Mouse (Mus musculus) urinary bladder, postnatal 25 days (tissue): Measurements from ENCODE around the gene Rrp36.

ENCODE experiments used
- DNase-seq: peaks from one replicate; pipeline ENCODE4 v3.0.0; 2022; ENCODE audit warnings: low spot score

Gene Rrp36

GRCm38 (mm10) chr17:46685913-46686312 is 11.8 kb upstream of the Rrp36 start:
- DNase-seq, result no peak

- DNase-seq, result no peak
These were observed 8.7 kb upstream of the Rrp36 start for GRCm38 (mm10) chr17:46682654-46683389.

GRCm38 (mm10) chr17:46681466-46682118 is 7.4 kb upstream of the Rrp36 start:
- DNase-seq, result no peak

- peak; percentile 94 for DNase-seq
These were observed 6.7 kb upstream of the Rrp36 start, which contains the start of gene Klhdc3 for GRCm38 (mm10) chr17:46680760-46681373. TSS of gene Klhdc3 (minus strand) at chr17:46680914.

- peak; percentile 55 for DNase-seq
These were observed 5.9 kb upstream of the Rrp36 start for GRCm38 (mm10) chr17:46679843-46680759.

- DNase-seq, result no peak
These were observed 4.8 kb upstream of the Rrp36 start for GRCm38 (mm10) chr17:46678911-46679310.

- DNase-seq, result no peak
These were observed 4.3 kb upstream of the Rrp36 start, which contains the start of gene Mea1 for GRCm38 (mm10) chr17:46678416-46678815. TSS of gene Mea1 (plus strand) at chr17:46678793.

GRCm38 (mm10) chr17:46674530-46675283 is 555 bp upstream of the Rrp36 start:
- DNase-seq, result no peak

- DNase-seq, result no peak
These were observed 4.2 kb downstream of the Rrp36 start for GRCm38 (mm10) chr17:46669911-46670310.

- DNase-seq, result no peak
These were observed 6.4 kb downstream of the Rrp36 start for GRCm38 (mm10) chr17:46667712-46668111.

- no peak for DNase-seq
These were observed 11.4 kb downstream of the Rrp36 start for GRCm38 (mm10) chr17:46662730-46663129.

GRCm38 (mm10) chr17:46661981-46662380 is 12.2 kb downstream of the Rrp36 start:
- DNase-seq, result no peak

GRCm38 (mm10) chr17:46661351-46661750 is 12.8 kb downstream of the Rrp36 start:
- no peak for DNase-seq

GRCm38 (mm10) chr17:46656054-46656453 is 18.1 kb downstream of the Rrp36 start:
- DNase-seq, result no peak

- DNase-seq, result no peak
These were observed 22.2 kb downstream of the Rrp36 start for GRCm38 (mm10) chr17:46651755-46652547.

- DNase-seq, result no peak
These were observed 22.9 kb downstream of the Rrp36 start for GRCm38 (mm10) chr17:46651292-46651691.

- DNase-seq, result peak; percentile 80
These were observed 23.7 kb downstream of the Rrp36 start, which contains the start of gene Cul7 for GRCm38 (mm10) chr17:46650232-46651031. TSS of gene Cul7 (plus strand) at chr17:46650337.

- no peak for DNase-seq
These were observed 24.3 kb downstream of the Rrp36 start for GRCm38 (mm10) chr17:46649811-46650210.

- no peak for DNase-seq
These were observed 25.7 kb downstream of the Rrp36 start for GRCm38 (mm10) chr17:46648436-46648835.
